Mouse (Mus musculus): ENCODE data around the gene Rufy4. TPM values are rescaled to one million over a fixed set of nuclear protein-coding genes. Genes with fewer than 3 reads are reported as not detected.

The Rufy4 gene
- polyA plus RNA-seq (2015; fragmentation: Nextera tagmentation; extraction: Ambion mirVana): 0.45 and 0.91 TPM in 2 replicates

- Histone ChIP-seq H3K9ac (ENCODE audit: low read length) (peak within 1 kb of the TSS; percentile 90), H3K4me2 (ENCODE audit: low read depth, low read length) (peak within 1 kb of the TSS; percentile 94), H3K36me3 (ENCODE audit: control insufficient read depth, insufficient read depth) (no peaks in the 10 kb centered on the region), H3K9me3 (replicated peaks; ENCODE audit: control insufficient read depth, low read length) (no peaks in the 10 kb centered on the region), H3K4me3 (ENCODE audit: low read length) (peak within 1 kb of the TSS; percentile 74), H3K4me1 (ENCODE audit: control insufficient read depth, insufficient read depth, low read length) (peaks cover 23% of the 10 kb centered on the region), H3K27ac (ENCODE audit: low read length) (peak within 1 kb of the TSS; percentile 76), H3K27me3 (ENCODE audit: control insufficient read depth, insufficient read depth, low read length) (peaks cover 4% of the 10 kb centered on the region; the same call in 1 of the 2 replicates)
- under 1% methylated on average over 11 of the region's 12 CpGs for WGBS
- peak; percentile 7; the same call in 1 of the 2 replicates for ATAC-seq (replicated peaks; ENCODE audit: extremely low read depth, insufficient read depth, low FRiP score)
Measured at GRCm38 (mm10) chr1:74124991-74125552, at the start of gene Rufy4. Gene Rufy4, plus strand, starts transcription at chr1:74125541.

GRCm38 (mm10) chr1:74076230-74076629 is 49.1 kb upstream of the Rufy4 start:
- no peak overlapping the region for H3K4me2 ChIP-seq (ENCODE audit: low read depth, low read length)
- H3K9me3 ChIP-seq (replicated peaks; ENCODE audit: control insufficient read depth, low read length): no peaks in the 10 kb centered on the region
- H3K36me3 ChIP-seq (ENCODE audit: control insufficient read depth, insufficient read depth): no peaks in the 10 kb centered on the region
- ATAC-seq (replicated peaks; ENCODE audit: extremely low read depth, insufficient read depth, low FRiP score): no peak
- H3K4me3 ChIP-seq (ENCODE audit: low read length): no peak overlapping the region
- peaks cover 7% of the 10 kb centered on the region; the same call in 1 of the 2 replicates for H3K4me1 ChIP-seq (ENCODE audit: control insufficient read depth, insufficient read depth, low read length)
- H3K27ac ChIP-seq (ENCODE audit: low read length): no peak overlapping the region
- 67% methylated on average over 4 of the region's 4 CpGs for WGBS
- no peak overlapping the region for H3K9ac ChIP-seq (ENCODE audit: low read length)
- H3K27me3 ChIP-seq (ENCODE audit: control insufficient read depth, insufficient read depth, low read length): no peaks in the 10 kb centered on the region

- Histone ChIP-seq H3K27me3 (ENCODE audit: control insufficient read depth, insufficient read depth, low read length) (no peaks in the 10 kb centered on the region), H3K4me2 (ENCODE audit: low read depth, low read length) (no peak overlapping the region), H3K9me3 (replicated peaks; ENCODE audit: control insufficient read depth, low read length) (no peaks in the 10 kb centered on the region), H3K4me1 (ENCODE audit: control insufficient read depth, insufficient read depth, low read length) (peaks cover 17% of the 10 kb centered on the region), H3K36me3 (ENCODE audit: control insufficient read depth, insufficient read depth) (no peaks in the 10 kb centered on the region), H3K4me3 (ENCODE audit: low read length) (no peak overlapping the region), H3K27ac (ENCODE audit: low read length) (no peak overlapping the region), H3K9ac (ENCODE audit: low read length) (no peak overlapping the region)
- WGBS: 2% methylated on average over 2 of the region's 2 CpGs
- ATAC-seq (replicated peaks; ENCODE audit: extremely low read depth, insufficient read depth, low FRiP score): peak; percentile 34; the same call in 1 of the 2 replicates
Measured at GRCm38 (mm10) chr1:74077353-74077752, 48.0 kb upstream of the Rufy4 start.

GRCm38 (mm10) chr1:74081573-74081989 is 43.8 kb upstream of the Rufy4 start:
- peak overlapping the region; percentile 38 for H3K9ac ChIP-seq (ENCODE audit: low read length)
- no peak overlapping the region for H3K4me3 ChIP-seq (ENCODE audit: low read length)
- 13% methylated on average over 2 of the region's 2 CpGs for WGBS
- no peaks in the 10 kb centered on the region for H3K27me3 ChIP-seq (ENCODE audit: control insufficient read depth, insufficient read depth, low read length)
- peaks cover 34% of the 10 kb centered on the region for H3K4me1 ChIP-seq (ENCODE audit: control insufficient read depth, insufficient read depth, low read length)
- H3K4me2 ChIP-seq (ENCODE audit: low read depth, low read length): no peak overlapping the region
- peak overlapping the region; percentile 82 for H3K27ac ChIP-seq (ENCODE audit: low read length)
- H3K9me3 ChIP-seq (replicated peaks; ENCODE audit: control insufficient read depth, low read length): no peaks in the 10 kb centered on the region
- ATAC-seq (replicated peaks; ENCODE audit: extremely low read depth, insufficient read depth, low FRiP score): peak; percentile 32
- no peaks in the 10 kb centered on the region for H3K36me3 ChIP-seq (ENCODE audit: control insufficient read depth, insufficient read depth)

- Histone ChIP-seq H3K36me3 (ENCODE audit: control insufficient read depth, insufficient read depth) (no peaks in the 10 kb centered on the region), H3K27ac (ENCODE audit: low read length) (peak overlapping the region; percentile 82), H3K9me3 (replicated peaks; ENCODE audit: control insufficient read depth, low read length) (no peaks in the 10 kb centered on the region), H3K4me1 (ENCODE audit: control insufficient read depth, insufficient read depth, low read length) (peaks cover 32% of the 10 kb centered on the region), H3K4me2 (ENCODE audit: low read depth, low read length) (no peak overlapping the region), H3K4me3 (ENCODE audit: low read length) (no peak overlapping the region), H3K27me3 (ENCODE audit: control insufficient read depth, insufficient read depth, low read length) (no peaks in the 10 kb centered on the region), H3K9ac (ENCODE audit: low read length) (peak overlapping the region; percentile 18; the same call in 1 of the 2 replicates)
- WGBS: 9% methylated on average over 6 of the region's 6 CpGs
- peak; percentile 38 for ATAC-seq (replicated peaks; ENCODE audit: extremely low read depth, insufficient read depth, low FRiP score)
Measured at GRCm38 (mm10) chr1:74082841-74083463, 42.4 kb upstream of the Rufy4 start.

GRCm38 (mm10) chr1:74084065-74084705 is 41.2 kb upstream of the Rufy4 start:
- Histone ChIP-seq H3K9ac (ENCODE audit: low read length) (peak overlapping the region; percentile 1; the same call in 1 of the 2 replicates), H3K36me3 (ENCODE audit: control insufficient read depth, insufficient read depth) (no peaks in the 10 kb centered on the region), H3K27me3 (ENCODE audit: control insufficient read depth, insufficient read depth, low read length) (no peaks in the 10 kb centered on the region), H3K4me3 (ENCODE audit: low read length) (no peak overlapping the region), H3K4me1 (ENCODE audit: control insufficient read depth, insufficient read depth, low read length) (peaks cover 32% of the 10 kb centered on the region), H3K27ac (ENCODE audit: low read length) (peak overlapping the region; percentile 12), H3K4me2 (ENCODE audit: low read depth, low read length) (no peak overlapping the region), H3K9me3 (replicated peaks; ENCODE audit: control insufficient read depth, low read length) (no peaks in the 10 kb centered on the region)
- WGBS: 66% methylated on average over 6 of the region's 6 CpGs
- ATAC-seq (replicated peaks; ENCODE audit: extremely low read depth, insufficient read depth, low FRiP score): 0 out of 2 replicates have a peak, but pooled peaks have one; percentile 24

- Histone ChIP-seq H3K4me2 (ENCODE audit: low read depth, low read length) (no peak overlapping the region), H3K27ac (ENCODE audit: low read length) (peak overlapping the region; percentile 12), H3K9ac (ENCODE audit: low read length) (no peak overlapping the region), H3K36me3 (ENCODE audit: control insufficient read depth, insufficient read depth) (no peaks in the 10 kb centered on the region), H3K4me3 (ENCODE audit: low read length) (no peak overlapping the region), H3K9me3 (replicated peaks; ENCODE audit: control insufficient read depth, low read length) (no peaks in the 10 kb centered on the region), H3K4me1 (ENCODE audit: control insufficient read depth, insufficient read depth, low read length) (peaks cover 32% of the 10 kb centered on the region), H3K27me3 (ENCODE audit: control insufficient read depth, insufficient read depth, low read length) (no peaks in the 10 kb centered on the region)
- WGBS: 47% methylated on average over 5 of the region's 5 CpGs
- no peak for ATAC-seq (replicated peaks; ENCODE audit: extremely low read depth, insufficient read depth, low FRiP score)
Measured at GRCm38 (mm10) chr1:74084752-74085151, 40.6 kb upstream of the Rufy4 start.

GRCm38 (mm10) chr1:74085566-74085965 is 39.8 kb upstream of the Rufy4 start:
- H3K4me1 ChIP-seq (ENCODE audit: control insufficient read depth, insufficient read depth, low read length): peaks cover 32% of the 10 kb centered on the region
- 89% methylated on average over 7 of the region's 7 CpGs for WGBS

GRCm38 (mm10) chr1:74088569-74088968 is 36.8 kb upstream of the Rufy4 start:
- Histone ChIP-seq H3K4me1 (ENCODE audit: control insufficient read depth, insufficient read depth, low read length) (peaks cover 18% of the 10 kb centered on the region), H3K4me2 (ENCODE audit: low read depth, low read length) (no peak overlapping the region)
- WGBS: 78% methylated on average over 1 of the region's 1 CpGs

More at GRCm38 (mm10) chr1:74085566-74085965, 39.8 kb upstream of the Rufy4 start:
- no peaks in the 10 kb centered on the region for H3K27me3 ChIP-seq (ENCODE audit: control insufficient read depth, insufficient read depth, low read length)
- no peaks in the 10 kb centered on the region for H3K36me3 ChIP-seq (ENCODE audit: control insufficient read depth, insufficient read depth)
- H3K9me3 ChIP-seq (replicated peaks; ENCODE audit: control insufficient read depth, low read length): no peaks in the 10 kb centered on the region
- no peak overlapping the region for H3K27ac ChIP-seq (ENCODE audit: low read length)
- no peak for ATAC-seq (replicated peaks; ENCODE audit: extremely low read depth, insufficient read depth, low FRiP score)
- H3K4me3 ChIP-seq (ENCODE audit: low read length): no peak overlapping the region
- no peak overlapping the region for H3K9ac ChIP-seq (ENCODE audit: low read length)
- no peak overlapping the region for H3K4me2 ChIP-seq (ENCODE audit: low read depth, low read length)

More at GRCm38 (mm10) chr1:74088569-74088968, 36.8 kb upstream of the Rufy4 start:
- H3K27ac ChIP-seq (ENCODE audit: low read length): no peak overlapping the region
- no peak overlapping the region for H3K9ac ChIP-seq (ENCODE audit: low read length)
- H3K36me3 ChIP-seq (ENCODE audit: control insufficient read depth, insufficient read depth): no peaks in the 10 kb centered on the region
- H3K4me3 ChIP-seq (ENCODE audit: low read length): no peak overlapping the region
- no peak for ATAC-seq (replicated peaks; ENCODE audit: extremely low read depth, insufficient read depth, low FRiP score)
- no peaks in the 10 kb centered on the region for H3K27me3 ChIP-seq (ENCODE audit: control insufficient read depth, insufficient read depth, low read length)
- no peaks in the 10 kb centered on the region for H3K9me3 ChIP-seq (replicated peaks; ENCODE audit: control insufficient read depth, low read length)
